Mouse (Mus musculus): Measurements from ENCODE around the gene Atp10a. TPM values are rescaled to one million over a fixed set of nuclear protein-coding genes. Genes with fewer than 3 reads are reported as not detected.

Atp10a gene
- total RNA-seq, 1 experiment from 2014 or later = 2.1 TPM

- ATAC-seq (ENCODE audit: extremely low read depth, insufficient number of reproducible peaks, low FRiP score, poor library complexity, severe bottlenecking) = peak; percentile 95
Observed at GRCm38 (mm10) chr7:58686573-58686972, 30.6 kb downstream of the Atp10a start.

- ATAC-seq (ENCODE audit: extremely low read depth, insufficient number of reproducible peaks, low FRiP score, poor library complexity, severe bottlenecking) = no peak
Observed at GRCm38 (mm10) chr7:58686997-58687396, 31.0 kb downstream of the Atp10a start.

GRCm38 (mm10) chr7:58690069-58690923 lies 34.3 kb downstream of the Atp10a start:
- ATAC-seq (ENCODE audit: extremely low read depth, insufficient number of reproducible peaks, low FRiP score, poor library complexity, severe bottlenecking) = no peak

- no peak for ATAC-seq (ENCODE audit: extremely low read depth, insufficient number of reproducible peaks, low FRiP score, poor library complexity, severe bottlenecking)
Observed at GRCm38 (mm10) chr7:58690997-58691596, 35.1 kb downstream of the Atp10a start.

GRCm38 (mm10) chr7:58692704-58693103 lies 36.7 kb downstream of the Atp10a start:
- ATAC-seq (ENCODE audit: extremely low read depth, insufficient number of reproducible peaks, low FRiP score, poor library complexity, severe bottlenecking) = no peak

GRCm38 (mm10) chr7:58693342-58693741 lies 37.4 kb downstream of the Atp10a start:
- ATAC-seq (ENCODE audit: extremely low read depth, insufficient number of reproducible peaks, low FRiP score, poor library complexity, severe bottlenecking) = no peak

- ATAC-seq (ENCODE audit: extremely low read depth, insufficient number of reproducible peaks, low FRiP score, poor library complexity, severe bottlenecking) = no peak
Observed at GRCm38 (mm10) chr7:58695661-58696060, 39.7 kb downstream of the Atp10a start.

GRCm38 (mm10) chr7:58697092-58697491 lies 41.1 kb downstream of the Atp10a start:
- 0 out of 2 replicates have a peak, but pooled peaks have one; percentile 30 for ATAC-seq (ENCODE audit: extremely low read depth, insufficient number of reproducible peaks, low FRiP score, poor library complexity, severe bottlenecking)

GRCm38 (mm10) chr7:58698738-58699442 lies 42.9 kb downstream of the Atp10a start:
- no peak for ATAC-seq (ENCODE audit: extremely low read depth, insufficient number of reproducible peaks, low FRiP score, poor library complexity, severe bottlenecking)

- peak; percentile 41; the same call in 1 of the 2 replicates for ATAC-seq (ENCODE audit: extremely low read depth, insufficient number of reproducible peaks, low FRiP score, poor library complexity, severe bottlenecking)
Observed at GRCm38 (mm10) chr7:58701311-58701710, 45.3 kb downstream of the Atp10a start.

GRCm38 (mm10) chr7:58705158-58705557 lies 49.2 kb downstream of the Atp10a start:
- no peak for ATAC-seq (ENCODE audit: extremely low read depth, insufficient number of reproducible peaks, low FRiP score, poor library complexity, severe bottlenecking)

GRCm38 (mm10) chr7:58709306-58709705 lies 53.3 kb downstream of the Atp10a start:
- no peak for ATAC-seq (ENCODE audit: extremely low read depth, insufficient number of reproducible peaks, low FRiP score, poor library complexity, severe bottlenecking)

- no peak for ATAC-seq (ENCODE audit: extremely low read depth, insufficient number of reproducible peaks, low FRiP score, poor library complexity, severe bottlenecking)
Observed at GRCm38 (mm10) chr7:58710312-58710711, 54.3 kb downstream of the Atp10a start.

GRCm38 (mm10) chr7:58711811-58712210 lies 55.8 kb downstream of the Atp10a start:
- peak; percentile 69 for ATAC-seq (ENCODE audit: extremely low read depth, insufficient number of reproducible peaks, low FRiP score, poor library complexity, severe bottlenecking)

- no peak for ATAC-seq (ENCODE audit: extremely low read depth, insufficient number of reproducible peaks, low FRiP score, poor library complexity, severe bottlenecking)
Observed at GRCm38 (mm10) chr7:58715576-58716144, 59.7 kb downstream of the Atp10a start.

GRCm38 (mm10) chr7:58716626-58717025 lies 60.7 kb downstream of the Atp10a start:
- ATAC-seq (ENCODE audit: extremely low read depth, insufficient number of reproducible peaks, low FRiP score, poor library complexity, severe bottlenecking) = no peak

- ATAC-seq (ENCODE audit: extremely low read depth, insufficient number of reproducible peaks, low FRiP score, poor library complexity, severe bottlenecking) = no peak
Observed at GRCm38 (mm10) chr7:58718556-58718955, 62.6 kb downstream of the Atp10a start.

- ATAC-seq (ENCODE audit: extremely low read depth, insufficient number of reproducible peaks, low FRiP score, poor library complexity, severe bottlenecking) = no peak
Observed at GRCm38 (mm10) chr7:58719218-58719938, 63.4 kb downstream of the Atp10a start.

GRCm38 (mm10) chr7:58722250-58722649 lies 66.3 kb downstream of the Atp10a start:
- no peak for ATAC-seq (ENCODE audit: extremely low read depth, insufficient number of reproducible peaks, low FRiP score, poor library complexity, severe bottlenecking)

Measured in neutrophil, adult 5-6 weeks (primary cell).